Mouse (Mus musculus): ENCODE results near the gene Cd47. TPM values are rescaled to one million over a fixed set of nuclear protein-coding genes. Genes with fewer than 3 reads are reported as not detected.
A peak's percentile ranks its signal among the peaks of the same experiment; 100 is the strongest.

Gene Cd47
- polyA plus RNA-seq, 1 experiment from 2014 or later = 152 TPM

- H3K4me2 ChIP-seq (replicated peaks) = no peak overlapping the region
- ATAC-seq (ENCODE audit: low FRiP score) = no peak
- H3K27me3 ChIP-seq (ENCODE audit: control insufficient read depth, insufficient read depth, low read length) = no peaks in the 10 kb centered on the region
- H3K9ac ChIP-seq = no peak overlapping the region
- no peaks in the 10 kb centered on the region for H3K4me1 ChIP-seq (replicated peaks; ENCODE audit: control insufficient read depth, insufficient read depth, low read length)
- H3K9me3 ChIP-seq (ENCODE audit: control insufficient read depth, low read length) = no peaks in the 10 kb centered on the region
- H3K27ac ChIP-seq = no peak overlapping the region
- no peak for DNase-seq (ENCODE audit: low spot score)
- WGBS = 77% methylated on average over 9 of the region's 9 CpGs
- no peaks in the 10 kb centered on the region for H3K36me3 ChIP-seq (replicated peaks; ENCODE audit: control insufficient read depth, insufficient read depth)
- H3K4me3 ChIP-seq (replicated peaks; ENCODE audit: low read length) = no peak overlapping the region
These were observed 123.4 kb downstream of the Cd47 start for GRCm38 (mm10) chr16:49923720-49924119.

GRCm38 (mm10) chr16:49924941-49925340 is 124.6 kb downstream of the Cd47 start:
- DNase-seq (ENCODE audit: low spot score) = no peak
- Histone ChIP-seq H3K4me2 (replicated peaks) (no peak overlapping the region), H3K4me1 (replicated peaks; ENCODE audit: control insufficient read depth, insufficient read depth, low read length) (no peaks in the 10 kb centered on the region), H3K27ac (no peak overlapping the region), H3K9ac (no peak overlapping the region), H3K4me3 (replicated peaks; ENCODE audit: low read length) (no peak overlapping the region), H3K27me3 (ENCODE audit: control insufficient read depth, insufficient read depth, low read length) (no peaks in the 10 kb centered on the region), H3K9me3 (ENCODE audit: control insufficient read depth, low read length) (no peaks in the 10 kb centered on the region), H3K36me3 (replicated peaks; ENCODE audit: control insufficient read depth, insufficient read depth) (no peaks in the 10 kb centered on the region)
- WGBS = 69% methylated on average over 1 of the region's 1 CpGs
- no peak for ATAC-seq (ENCODE audit: low FRiP score)

- ATAC-seq (ENCODE audit: low FRiP score) (no peak), DNase-seq (ENCODE audit: low spot score) (no peak)
- no peak overlapping the region for H3K4me3 ChIP-seq (replicated peaks; ENCODE audit: low read length)
- no peaks in the 10 kb centered on the region for H3K9me3 ChIP-seq (ENCODE audit: control insufficient read depth, low read length)
- peaks cover 12% of the 10 kb centered on the region for H3K4me1 ChIP-seq (replicated peaks; ENCODE audit: control insufficient read depth, insufficient read depth, low read length)
- H3K4me2 ChIP-seq (replicated peaks) = no peak overlapping the region
- H3K27me3 ChIP-seq (ENCODE audit: control insufficient read depth, insufficient read depth, low read length) = no peaks in the 10 kb centered on the region
- no peaks in the 10 kb centered on the region for H3K36me3 ChIP-seq (replicated peaks; ENCODE audit: control insufficient read depth, insufficient read depth)
- no peak overlapping the region for H3K27ac ChIP-seq
- 79% methylated on average over 5 of the region's 5 CpGs for WGBS
- no peak overlapping the region for H3K9ac ChIP-seq
These were observed 132.9 kb downstream of the Cd47 start for GRCm38 (mm10) chr16:49933274-49933673.

GRCm38 (mm10) chr16:49936008-49936443 is 135.7 kb downstream of the Cd47 start:
- no peak for ATAC-seq (ENCODE audit: low FRiP score)
- Histone ChIP-seq H3K27me3 (ENCODE audit: control insufficient read depth, insufficient read depth, low read length) (no peaks in the 10 kb centered on the region), H3K36me3 (replicated peaks; ENCODE audit: control insufficient read depth, insufficient read depth) (no peaks in the 10 kb centered on the region)

GRCm38 (mm10) chr16:49936793-49937192 is 136.5 kb downstream of the Cd47 start:
- Histone ChIP-seq H3K4me3 (replicated peaks; ENCODE audit: low read length) (no peak overlapping the region), H3K4me1 (replicated peaks; ENCODE audit: control insufficient read depth, insufficient read depth, low read length) (peaks cover 12% of the 10 kb centered on the region), H3K9me3 (ENCODE audit: control insufficient read depth, low read length) (no peaks in the 10 kb centered on the region), H3K9ac (no peak overlapping the region), H3K27me3 (ENCODE audit: control insufficient read depth, insufficient read depth, low read length) (no peaks in the 10 kb centered on the region), H3K27ac (no peak overlapping the region), H3K36me3 (replicated peaks; ENCODE audit: control insufficient read depth, insufficient read depth) (no peaks in the 10 kb centered on the region), H3K4me2 (replicated peaks) (no peak overlapping the region)
- DNase-seq (ENCODE audit: low spot score) = no peak
- peak; percentile 69; the same call in 1 of the 2 replicates for ATAC-seq (ENCODE audit: low FRiP score)
- 31% methylated on average over 5 of the region's 5 CpGs for WGBS

More at GRCm38 (mm10) chr16:49936008-49936443, 135.7 kb downstream of the Cd47 start:
- Histone ChIP-seq H3K4me1 (replicated peaks; ENCODE audit: control insufficient read depth, insufficient read depth, low read length) (peaks cover 12% of the 10 kb centered on the region), H3K4me3 (replicated peaks; ENCODE audit: low read length) (no peak overlapping the region), H3K4me2 (replicated peaks) (no peak overlapping the region), H3K9me3 (ENCODE audit: control insufficient read depth, low read length) (no peaks in the 10 kb centered on the region), H3K27ac (no peak overlapping the region), H3K9ac (no peak overlapping the region)
- DNase-seq (ENCODE audit: low spot score) = no peak
- WGBS = 85% methylated on average over 6 of the region's 6 CpGs

GRCm38 (mm10) chr16:49937218-49938165 is 137.2 kb downstream of the Cd47 start:
- Histone ChIP-seq H3K9me3 (ENCODE audit: control insufficient read depth, low read length) (no peaks in the 10 kb centered on the region), H3K9ac (no peak overlapping the region), H3K4me2 (replicated peaks) (no peak overlapping the region), H3K27me3 (ENCODE audit: control insufficient read depth, insufficient read depth, low read length) (no peaks in the 10 kb centered on the region), H3K4me3 (replicated peaks; ENCODE audit: low read length) (no peak overlapping the region), H3K4me1 (replicated peaks; ENCODE audit: control insufficient read depth, insufficient read depth, low read length) (peaks cover 12% of the 10 kb centered on the region), H3K27ac (no peak overlapping the region), H3K36me3 (replicated peaks; ENCODE audit: control insufficient read depth, insufficient read depth) (no peaks in the 10 kb centered on the region)
- ATAC-seq (ENCODE audit: low FRiP score) (no peak), DNase-seq (ENCODE audit: low spot score) (no peak)
- WGBS = 49% methylated on average over 11 of the region's 11 CpGs

GRCm38 (mm10) chr16:49938483-49939301 is 138.4 kb downstream of the Cd47 start:
- DNase-seq (ENCODE audit: low spot score) (no peak), ATAC-seq (ENCODE audit: low FRiP score) (no peak)
- Histone ChIP-seq H3K9ac (no peak overlapping the region), H3K27ac (no peak overlapping the region), H3K4me3 (replicated peaks; ENCODE audit: low read length) (no peak overlapping the region), H3K36me3 (replicated peaks; ENCODE audit: control insufficient read depth, insufficient read depth) (no peaks in the 10 kb centered on the region), H3K4me2 (replicated peaks) (no peak overlapping the region), H3K27me3 (ENCODE audit: control insufficient read depth, insufficient read depth, low read length) (no peaks in the 10 kb centered on the region), H3K4me1 (replicated peaks; ENCODE audit: control insufficient read depth, insufficient read depth, low read length) (peaks cover 12% of the 10 kb centered on the region), H3K9me3 (ENCODE audit: control insufficient read depth, low read length) (no peaks in the 10 kb centered on the region)
- 77% methylated on average over 7 of the region's 7 CpGs for WGBS

- no peak for DNase-seq (ENCODE audit: low spot score)
- Histone ChIP-seq H3K27ac (no peak overlapping the region), H3K4me2 (replicated peaks) (no peak overlapping the region), H3K27me3 (ENCODE audit: control insufficient read depth, insufficient read depth, low read length) (no peaks in the 10 kb centered on the region), H3K4me3 (replicated peaks; ENCODE audit: low read length) (no peak overlapping the region), H3K9me3 (ENCODE audit: control insufficient read depth, low read length) (no peaks in the 10 kb centered on the region), H3K9ac (no peak overlapping the region), H3K36me3 (replicated peaks; ENCODE audit: control insufficient read depth, insufficient read depth) (no peaks in the 10 kb centered on the region), H3K4me1 (replicated peaks; ENCODE audit: control insufficient read depth, insufficient read depth, low read length) (peaks cover 12% of the 10 kb centered on the region)
- 95% methylated on average over 2 of the region's 2 CpGs for WGBS
- no peak for ATAC-seq (ENCODE audit: low FRiP score)
These were observed 139.0 kb downstream of the Cd47 start for GRCm38 (mm10) chr16:49939376-49939775.

- no peak for DNase-seq (ENCODE audit: low spot score)
- Histone ChIP-seq H3K27ac (no peak overlapping the region), H3K4me3 (replicated peaks; ENCODE audit: low read length) (no peak overlapping the region), H3K9me3 (ENCODE audit: control insufficient read depth, low read length) (no peaks in the 10 kb centered on the region), H3K4me1 (replicated peaks; ENCODE audit: control insufficient read depth, insufficient read depth, low read length) (peaks cover 12% of the 10 kb centered on the region), H3K36me3 (replicated peaks; ENCODE audit: control insufficient read depth, insufficient read depth) (no peaks in the 10 kb centered on the region), H3K9ac (no peak overlapping the region), H3K27me3 (ENCODE audit: control insufficient read depth, insufficient read depth, low read length) (no peaks in the 10 kb centered on the region), H3K4me2 (replicated peaks) (no peak overlapping the region)
- ATAC-seq (ENCODE audit: low FRiP score) = no peak
These were observed 140.1 kb downstream of the Cd47 start for GRCm38 (mm10) chr16:49940473-49940872.
